Mouse (Mus musculus) lung, postnatal 0 days (tissue): ENCODE results near the gene Prrt4.

Source experiments
- CTCF ChIP-seq: IDR thresholded peaks from 2 replicates; pipeline ENCODE4 v1.5.1; 2016; ENCODE audit warnings: antibody characterized with exemption, mild to moderate bottlenecking
- EP300 ChIP-seq: IDR thresholded peaks from 2 replicates; pipeline ENCODE4 v1.6.1; 2016; ENCODE audit warnings: antibody characterized with exemption, mild to moderate bottlenecking, control low read depth

GRCm38 (mm10) chr6:29146641-29147040 is 32.7 kb downstream of the Prrt4 start:
- TF ChIP-seq CTCF (no peak), EP300 (no peak)
